Mouse (Mus musculus): ENCODE results near the gene Tex35.

Gene Tex35

DNA sequence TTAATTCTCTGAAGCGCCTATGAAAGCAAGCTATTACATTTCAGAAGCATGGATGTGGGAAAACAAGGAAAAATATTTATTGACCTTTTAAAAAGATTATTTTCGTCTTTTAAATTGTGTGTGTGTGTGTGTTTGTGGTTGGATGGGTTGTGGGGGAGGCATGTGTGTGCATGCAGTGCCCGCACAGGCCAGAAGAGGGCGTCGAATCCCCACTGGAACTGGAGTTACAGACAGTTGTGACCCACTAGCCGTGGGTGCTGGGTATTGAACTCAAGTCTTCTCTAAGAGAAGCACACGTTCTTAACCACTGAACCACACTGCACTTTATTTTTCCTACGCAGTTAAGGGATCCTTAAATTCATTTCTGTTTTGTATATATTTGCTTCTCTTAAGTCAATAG, 26.5 kb downstream of the Tex35 start:
- no peak for DNase-seq (ENCODE audit: low read depth in 2 of 2, low spot score in 2 of 2)

DNA sequence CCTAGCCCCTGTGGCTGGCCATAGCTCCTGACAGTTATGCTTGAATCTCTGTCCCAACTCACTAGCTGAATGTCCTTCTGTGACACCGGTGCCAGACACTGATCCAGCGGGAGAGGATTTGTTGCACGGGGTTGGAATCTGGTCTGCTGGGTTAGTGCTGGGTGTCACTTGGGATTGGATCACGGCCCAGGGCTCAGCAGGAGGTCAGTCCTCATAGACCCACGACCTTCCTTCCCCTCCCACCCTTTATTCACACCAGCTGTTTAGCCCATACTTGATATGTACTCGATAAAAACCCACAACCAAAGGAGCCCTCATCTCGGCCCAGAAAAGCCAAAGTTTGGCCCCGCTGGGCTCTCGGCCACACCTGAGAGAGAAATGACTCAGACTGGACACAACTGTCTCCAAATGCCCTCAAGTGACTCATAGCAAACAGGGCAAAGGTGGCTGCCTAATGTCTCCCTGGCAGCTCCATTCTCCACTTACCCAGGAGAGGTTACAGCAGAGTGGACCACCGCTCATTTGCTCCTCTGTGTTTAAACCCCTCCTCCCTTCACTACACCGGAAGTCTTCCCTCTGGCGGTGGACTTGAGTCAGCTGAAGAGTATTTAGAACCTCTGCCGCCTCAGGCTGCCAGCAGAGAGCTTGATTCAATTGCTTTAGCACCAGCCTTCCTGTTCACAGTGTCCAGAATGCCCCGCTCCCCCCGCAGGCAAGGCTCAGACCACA, 27.2 kb downstream of the Tex35 start:
- no peak for DNase-seq (ENCODE audit: low read depth in 2 of 2, low spot score in 2 of 2)

DNA sequence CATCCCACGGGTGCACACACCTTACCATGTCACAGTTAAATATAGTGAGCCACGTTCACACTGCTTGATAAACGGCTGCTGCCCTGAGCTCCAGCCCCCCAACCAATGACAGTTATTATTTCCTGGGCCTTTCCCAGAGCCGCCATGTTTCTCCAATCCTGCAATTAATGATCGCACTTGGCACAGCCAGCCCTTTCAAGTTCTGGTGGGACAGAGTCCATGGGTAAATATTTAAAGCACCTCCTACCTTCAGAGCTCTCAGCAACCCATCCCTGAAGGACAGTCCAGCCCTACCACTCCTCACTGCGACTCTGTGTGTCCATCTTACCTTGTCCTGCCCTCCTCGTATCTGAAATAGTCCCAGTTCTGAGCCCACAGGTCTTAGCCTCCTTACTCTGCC, 28.4 kb downstream of the Tex35 start:
- DNase-seq (ENCODE audit: low read depth in 2 of 2, low spot score in 2 of 2), result no peak

DNA sequence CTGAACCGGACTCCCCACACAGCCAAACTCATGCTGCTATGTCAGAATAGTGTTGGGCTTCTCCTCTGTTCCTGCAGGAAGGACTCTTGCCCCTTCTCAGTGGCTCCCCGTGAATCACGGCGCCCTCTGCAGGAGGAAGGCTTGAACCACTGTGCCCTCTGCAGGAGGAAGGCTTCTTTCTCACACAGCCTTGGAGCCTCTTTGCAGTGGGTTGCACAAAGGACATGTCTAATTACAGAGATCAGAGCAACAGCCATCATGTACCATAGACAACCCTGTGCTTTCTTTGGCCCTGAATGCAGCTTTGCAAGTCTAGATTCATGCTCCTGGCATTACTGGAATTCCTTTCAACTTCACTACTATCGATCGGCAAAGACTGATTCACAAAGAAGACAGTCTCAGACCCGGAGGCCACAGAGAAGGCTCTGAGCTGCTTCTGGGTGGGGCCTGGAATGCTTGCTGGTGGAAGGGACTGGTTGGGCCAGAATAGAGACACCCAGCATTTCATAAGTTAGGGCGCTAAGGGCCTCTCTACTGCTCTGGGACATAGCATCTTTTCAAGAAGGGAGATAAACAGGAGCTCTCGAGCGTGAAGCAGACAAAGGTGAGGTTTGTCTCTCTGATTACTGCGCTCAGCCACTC, 29.0 kb downstream of the Tex35 start:
- no peak for DNase-seq (ENCODE audit: low read depth in 2 of 2, low spot score in 2 of 2)

DNA sequence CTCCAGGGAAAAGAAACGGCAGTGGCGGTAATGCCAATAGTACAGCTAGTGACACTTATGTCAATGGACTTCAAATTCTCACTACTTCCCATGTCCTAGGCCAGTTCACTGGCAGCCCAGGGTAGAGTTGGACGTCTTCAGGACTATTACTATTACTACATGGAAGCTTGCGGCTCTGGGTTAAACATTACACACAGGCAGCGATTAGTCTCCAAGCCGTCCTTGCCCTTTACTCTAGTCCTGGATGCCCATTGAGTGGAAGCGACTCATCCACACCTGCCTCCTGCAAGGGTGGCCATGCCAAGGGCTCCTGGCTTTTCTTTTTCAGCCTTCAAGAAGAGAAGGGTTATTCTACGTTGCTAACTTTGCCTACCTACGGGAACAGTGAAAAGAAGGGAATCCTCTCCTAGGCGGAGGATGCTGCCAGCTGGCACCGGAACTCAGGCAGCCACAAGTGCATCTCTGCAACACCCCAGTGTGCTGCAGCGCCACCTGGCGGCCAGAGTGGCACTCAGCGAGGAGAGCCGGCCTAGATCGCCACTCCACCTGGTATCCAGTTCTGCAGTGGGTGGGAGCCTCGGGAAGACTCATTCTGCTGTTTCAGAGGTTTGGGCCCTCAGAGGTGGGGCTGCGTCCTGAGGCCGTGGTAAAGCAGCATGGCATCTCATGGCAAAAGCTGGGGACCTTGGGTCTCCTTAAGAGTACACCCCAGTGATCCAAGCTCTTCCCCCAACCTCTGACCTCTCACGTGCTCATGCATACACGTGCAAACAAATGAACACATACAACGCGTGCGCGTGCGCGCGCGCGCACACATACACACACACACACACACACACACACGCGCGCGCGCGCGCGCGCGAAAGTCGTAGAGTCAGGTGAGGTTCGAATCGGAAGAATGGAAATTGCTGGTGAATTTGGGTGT, 31.4 kb downstream of the Tex35 start:
- DNase-seq (ENCODE audit: low read depth in 2 of 2, low spot score in 2 of 2), result peak; percentile 85 to 86

DNA sequence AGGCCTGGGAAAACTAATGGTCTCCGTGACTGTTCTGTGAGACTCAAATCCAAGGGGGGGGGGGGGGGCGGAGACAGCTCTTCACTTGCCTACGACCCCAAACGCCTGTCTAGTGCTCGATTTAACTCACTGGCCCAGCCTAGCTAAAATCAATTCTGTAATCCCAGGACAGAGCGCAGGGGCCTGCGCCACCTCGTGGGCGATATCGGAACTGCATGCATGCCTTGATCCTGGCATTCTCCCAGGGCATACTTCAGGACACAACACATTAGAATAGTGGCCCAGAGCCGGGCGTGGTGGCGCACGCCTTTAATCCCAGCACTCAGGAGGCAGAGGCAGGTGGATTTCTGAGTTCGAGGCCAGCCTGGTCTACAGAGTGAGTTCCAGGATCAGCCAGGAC, 32.2 kb downstream of the Tex35 start:
- DNase-seq (ENCODE audit: low read depth in 2 of 2, low spot score in 2 of 2), result peak; percentile 71 to 83

DNA sequence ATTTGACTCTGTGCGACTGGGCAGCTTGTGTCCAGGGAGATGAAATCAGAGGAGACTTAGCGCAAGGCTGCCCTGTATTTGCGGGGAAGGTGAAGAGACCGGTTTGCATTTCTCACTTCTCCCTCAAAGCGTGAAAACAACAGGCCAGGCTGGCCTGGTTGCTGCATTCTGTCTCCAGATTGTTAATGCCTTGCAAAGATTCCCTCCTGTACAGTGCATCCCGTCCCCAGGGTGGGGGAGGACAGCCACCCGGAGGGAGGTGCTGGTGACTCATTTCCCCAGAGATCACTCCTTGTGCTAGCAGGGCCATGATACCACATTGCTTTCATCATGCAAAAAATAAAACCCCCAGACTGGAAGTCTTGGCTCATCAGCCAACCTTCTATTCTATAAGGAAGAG, 33.5 kb downstream of the Tex35 start:
- DNase-seq (ENCODE audit: low read depth in 2 of 2, low spot score in 2 of 2), result no peak

DNA sequence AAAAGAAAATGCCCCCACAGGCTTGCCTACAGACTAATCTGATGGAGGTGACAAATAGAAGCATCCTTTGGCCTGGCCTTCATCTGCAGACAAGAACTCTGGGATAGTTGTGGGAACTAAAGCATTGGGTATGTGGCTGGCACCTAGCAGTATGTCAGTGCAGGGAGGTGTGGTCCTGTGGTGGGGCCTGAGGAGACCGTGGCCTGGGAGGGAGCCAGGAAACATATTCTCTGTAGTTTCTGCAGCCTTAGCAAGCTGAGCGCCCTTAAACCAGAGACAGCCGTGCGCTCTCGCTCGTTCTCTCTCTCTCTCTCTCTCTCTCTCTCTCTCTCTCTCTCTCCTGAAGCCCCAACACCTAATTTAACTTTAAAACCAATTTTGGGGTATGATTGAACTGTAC, 34.1 kb downstream of the Tex35 start:
- DNase-seq (ENCODE audit: low read depth in 2 of 2, low spot score in 2 of 2), result no peak

DNA sequence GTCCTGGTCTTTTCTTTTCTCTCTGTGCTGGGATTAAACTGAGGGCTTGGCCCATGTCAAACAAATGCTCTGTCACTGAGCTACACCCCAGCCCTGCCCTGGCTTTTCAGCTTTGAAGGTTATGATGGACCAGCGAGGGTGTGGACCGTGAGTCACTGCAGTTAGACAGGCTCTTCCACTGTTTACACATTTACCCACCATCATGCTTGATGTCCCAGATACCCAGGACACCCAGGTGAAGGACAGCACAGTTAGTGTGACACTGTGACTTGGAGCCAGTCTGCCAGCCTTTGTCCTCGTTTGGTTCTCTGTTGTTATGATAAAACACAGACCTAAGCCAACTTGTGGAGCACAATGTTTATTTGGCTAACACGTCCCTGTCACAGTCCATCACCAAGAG, 34.9 kb downstream of the Tex35 start:
- no peak for DNase-seq (ENCODE audit: low read depth in 2 of 2, low spot score in 2 of 2)

DNA sequence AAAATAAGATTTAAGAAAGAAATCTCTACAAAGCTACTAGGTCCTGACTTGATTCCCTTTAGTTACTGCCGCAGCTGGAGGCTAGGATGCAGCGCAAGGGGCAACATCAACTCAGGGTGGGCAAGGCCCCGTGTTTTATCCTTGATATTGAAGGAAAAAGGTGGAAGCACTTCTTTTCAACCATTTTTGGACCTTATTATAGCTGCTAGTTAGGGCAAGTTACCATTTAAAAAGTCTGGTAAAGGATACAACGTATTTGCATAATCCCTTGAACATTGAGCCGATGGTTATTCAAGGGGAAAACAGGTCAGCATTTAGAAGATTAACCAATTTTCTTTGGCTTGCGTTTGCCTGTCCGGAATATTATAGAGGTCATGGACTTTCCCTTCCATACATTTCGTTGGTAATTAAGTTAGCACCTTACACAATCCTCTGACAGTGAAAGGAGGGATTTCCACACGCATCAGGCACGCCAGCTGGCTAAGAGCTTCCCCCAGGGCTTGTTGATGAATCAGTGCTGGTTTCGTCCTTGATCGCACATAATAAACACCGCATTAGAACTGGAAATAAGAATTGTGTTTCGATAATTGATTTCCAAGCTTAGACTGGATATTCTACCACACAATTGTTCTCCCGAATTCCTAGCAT, 39.2 kb downstream of the Tex35 start:
- no peak for DNase-seq (ENCODE audit: low read depth in 2 of 2, low spot score in 2 of 2)

DNA sequence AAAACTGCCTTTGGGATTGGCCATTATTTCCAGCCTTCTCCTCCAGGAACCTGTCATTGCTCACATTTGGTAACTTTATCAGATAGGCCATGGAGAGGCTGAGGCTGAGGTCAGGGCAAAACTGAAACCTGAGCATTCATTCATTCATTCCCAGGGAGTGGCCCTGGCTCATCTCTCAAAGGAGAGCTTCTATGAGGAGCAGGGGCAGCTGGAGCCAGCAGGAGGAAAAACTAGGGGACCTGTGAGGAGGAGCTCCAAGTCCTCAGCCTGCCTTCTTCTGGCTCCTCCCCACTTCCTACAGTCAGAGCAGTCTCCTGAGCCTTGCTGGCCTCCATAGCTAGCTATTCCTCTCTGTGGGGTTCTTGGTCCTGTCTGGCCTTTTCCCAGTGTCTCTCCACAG, 40.2 kb downstream of the Tex35 start:
- DNase-seq (ENCODE audit: low read depth in 2 of 2, low spot score in 2 of 2), result no peak

DNA sequence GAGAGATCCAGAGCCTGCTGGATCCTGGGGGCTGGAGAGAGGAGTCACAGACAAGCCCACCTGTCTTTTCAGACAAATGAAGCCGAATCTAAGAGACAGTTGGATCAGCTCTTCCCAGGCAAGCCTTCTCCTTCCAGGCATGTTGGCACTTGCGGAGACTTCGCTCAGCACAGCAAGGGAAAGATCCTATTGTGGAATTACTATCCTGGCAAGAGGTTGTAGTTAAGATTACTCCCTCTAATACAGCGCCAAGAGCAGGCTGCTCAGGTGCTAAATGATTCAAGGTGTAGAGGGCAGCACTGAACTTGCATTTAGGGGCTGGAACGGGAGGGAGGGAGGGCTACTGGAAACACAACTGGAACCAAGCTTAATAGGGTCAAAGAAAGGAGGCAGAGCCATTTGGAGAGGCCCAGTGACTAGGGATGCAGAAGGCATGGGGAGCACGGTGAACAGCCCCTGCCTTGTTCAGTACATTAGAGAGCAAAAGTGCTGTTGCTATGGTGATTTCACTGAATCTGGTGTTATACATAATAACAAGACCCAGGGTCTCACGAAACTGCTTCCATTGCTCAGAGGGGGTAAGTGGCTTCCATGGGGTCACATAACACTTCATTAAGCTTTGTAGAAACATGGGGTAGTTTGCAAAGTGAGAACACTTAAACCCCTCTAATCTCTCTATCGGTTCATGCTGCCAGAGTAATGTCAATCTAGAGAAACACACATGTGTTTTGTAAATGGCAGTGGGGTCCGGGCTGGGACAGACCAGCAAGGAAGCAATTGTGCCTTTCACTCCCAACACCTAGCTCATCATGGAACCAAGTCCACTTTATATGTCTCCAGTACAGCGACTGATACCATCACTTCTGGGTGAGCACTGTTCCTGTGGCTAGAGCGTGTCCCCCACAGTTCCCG, 42.4 kb downstream of the Tex35 start:
- DNase-seq (ENCODE audit: low read depth in 2 of 2, low spot score in 2 of 2), result no peak

DNA sequence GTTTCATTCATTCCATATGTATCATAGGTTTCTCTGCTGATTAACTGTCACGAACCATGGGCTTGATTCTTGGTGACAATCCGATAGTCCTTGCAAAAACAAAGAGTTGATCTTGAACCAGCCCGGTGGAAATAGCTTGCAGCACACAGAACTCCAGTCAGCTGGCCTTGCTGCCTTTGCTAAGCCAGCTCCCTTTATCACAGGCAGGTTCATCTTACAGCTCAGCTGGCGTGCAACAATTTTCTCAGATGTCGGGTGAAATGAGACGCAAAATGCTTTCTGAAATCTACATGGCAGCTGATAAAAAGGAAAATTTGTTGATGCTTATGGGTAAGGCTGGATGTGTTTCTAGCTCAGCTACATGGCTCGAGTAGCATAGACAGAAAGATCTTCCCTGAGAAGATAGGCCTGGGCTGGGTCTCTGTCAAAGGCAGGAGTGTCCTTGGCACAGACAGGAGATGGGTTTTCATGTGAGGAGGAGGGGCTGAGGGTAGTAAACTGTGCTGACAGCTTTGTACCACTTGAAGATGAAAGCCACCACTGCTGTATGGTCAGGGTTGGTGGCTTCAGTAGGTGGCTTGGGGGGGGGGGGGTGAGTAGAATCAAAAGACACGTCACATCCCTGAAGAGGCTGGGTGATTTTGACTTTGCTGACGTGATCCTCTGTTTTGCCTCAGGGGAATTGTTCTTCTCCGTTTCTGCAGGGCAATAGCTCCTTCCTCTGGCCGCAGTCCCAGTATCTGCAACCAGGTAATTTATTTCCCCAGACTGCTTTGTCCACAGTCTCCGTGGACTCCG, 45.0 kb downstream of the Tex35 start:
- no peak for DNase-seq (ENCODE audit: low read depth in 2 of 2, low spot score in 2 of 2)

DNA sequence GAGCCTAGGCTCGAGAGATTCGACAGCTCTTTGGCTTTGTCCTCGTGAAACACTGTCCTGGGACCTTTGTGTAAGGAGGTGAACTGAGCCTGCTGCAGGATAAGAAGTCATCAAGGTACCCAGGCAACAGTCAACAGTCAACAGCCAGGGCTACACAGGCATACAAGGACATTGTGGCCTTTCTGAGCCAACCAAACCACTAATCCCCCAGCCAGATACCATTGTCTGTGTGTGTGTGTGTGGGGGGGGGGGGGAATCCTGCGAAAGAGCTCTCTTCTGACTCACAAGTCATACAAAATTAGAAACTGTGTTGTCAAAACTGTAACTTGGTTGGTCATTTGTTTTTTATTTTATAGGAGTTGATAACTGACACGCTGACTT, 46.0 kb downstream of the Tex35 start:
- no peak for DNase-seq (ENCODE audit: low read depth in 2 of 2, low spot score in 2 of 2)

DNA sequence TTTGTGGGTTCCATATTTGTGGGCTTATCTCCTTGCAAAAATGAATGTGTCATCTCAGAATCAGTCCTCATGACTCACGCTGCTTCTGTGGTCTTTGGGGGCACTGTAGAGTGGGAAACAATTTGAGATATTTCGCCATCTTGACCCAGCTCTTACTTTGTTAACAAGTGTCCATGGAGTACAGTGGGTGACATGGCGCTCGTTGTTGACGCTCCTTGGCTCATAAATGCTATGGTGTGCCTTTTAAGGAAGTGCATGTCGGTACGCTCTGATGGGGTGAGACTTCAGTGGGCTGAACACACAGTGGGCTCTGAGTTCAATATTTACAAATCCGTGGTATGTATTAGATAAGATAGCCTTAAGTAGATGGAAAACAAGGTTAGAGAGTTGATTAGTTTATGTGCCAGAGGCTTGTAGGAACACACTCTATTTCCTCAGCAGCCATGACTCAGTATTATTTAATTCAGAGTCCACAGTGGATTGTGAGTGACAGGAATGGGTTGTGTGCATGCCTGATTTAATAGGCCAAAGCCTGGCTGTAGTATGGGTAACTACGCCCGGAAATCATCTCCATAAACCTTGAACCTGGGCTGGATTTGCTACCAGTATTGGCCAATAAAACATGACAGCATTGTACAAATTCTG, 46.6 kb downstream of the Tex35 start:
- no peak for DNase-seq (ENCODE audit: low read depth in 2 of 2, low spot score in 2 of 2)

DNA sequence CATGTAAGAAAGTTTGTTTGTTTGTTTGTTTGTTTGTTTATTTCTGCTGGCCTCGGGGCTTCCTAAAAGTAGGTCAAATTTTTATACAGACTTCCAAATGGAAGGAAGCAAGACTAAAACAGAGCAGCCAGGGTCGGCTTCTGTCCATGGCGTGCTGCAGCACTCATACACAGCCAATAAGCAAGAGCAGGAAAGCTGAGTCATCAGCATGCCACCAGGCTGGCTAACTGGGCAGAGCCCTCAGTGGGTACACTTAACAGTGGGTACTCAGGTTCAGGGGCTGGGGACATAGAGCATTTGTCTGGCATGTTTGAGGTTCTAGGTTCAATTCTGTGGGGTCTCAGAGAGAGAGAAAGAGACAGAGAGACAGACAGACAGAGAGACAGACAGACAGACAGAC, 47.3 kb downstream of the Tex35 start:
- no peak for DNase-seq (ENCODE audit: low read depth in 2 of 2, low spot score in 2 of 2)

DNA sequence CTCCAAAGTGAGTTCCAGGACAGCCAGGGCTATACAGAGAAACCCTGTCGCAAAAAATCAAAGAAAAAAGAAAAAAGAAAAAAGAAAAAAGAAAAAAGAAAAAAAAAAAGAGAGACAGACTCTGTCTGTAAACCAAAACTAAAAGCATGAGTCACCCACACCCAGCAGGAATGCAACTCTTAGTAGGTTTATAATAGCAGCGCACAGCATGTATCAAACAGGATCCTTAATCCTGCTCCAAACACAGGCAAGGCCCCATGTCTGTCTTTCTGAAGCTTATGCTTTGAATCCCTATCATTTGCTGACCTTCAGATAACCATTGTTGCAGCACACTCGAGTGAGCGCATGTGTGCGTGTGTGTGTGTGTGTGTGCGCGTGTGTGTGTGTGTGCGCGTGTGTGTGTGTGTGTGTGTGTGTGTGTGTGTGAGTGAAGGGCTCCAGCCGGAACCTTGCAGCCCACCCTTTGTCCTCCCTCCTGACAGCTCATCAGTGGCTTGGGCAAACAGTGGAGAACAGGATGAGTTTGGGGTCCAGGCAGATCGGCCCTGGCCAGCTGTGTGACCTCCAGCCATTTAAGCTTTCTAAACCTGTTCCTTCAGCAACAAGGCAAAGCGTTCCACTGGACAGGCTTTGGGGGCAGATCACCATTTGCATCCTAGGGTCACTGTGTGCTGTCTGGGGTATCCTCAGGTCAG, 47.9 kb downstream of the Tex35 start:
- DNase-seq (ENCODE audit: low read depth in 2 of 2, low spot score in 2 of 2), result no peak

DNA sequence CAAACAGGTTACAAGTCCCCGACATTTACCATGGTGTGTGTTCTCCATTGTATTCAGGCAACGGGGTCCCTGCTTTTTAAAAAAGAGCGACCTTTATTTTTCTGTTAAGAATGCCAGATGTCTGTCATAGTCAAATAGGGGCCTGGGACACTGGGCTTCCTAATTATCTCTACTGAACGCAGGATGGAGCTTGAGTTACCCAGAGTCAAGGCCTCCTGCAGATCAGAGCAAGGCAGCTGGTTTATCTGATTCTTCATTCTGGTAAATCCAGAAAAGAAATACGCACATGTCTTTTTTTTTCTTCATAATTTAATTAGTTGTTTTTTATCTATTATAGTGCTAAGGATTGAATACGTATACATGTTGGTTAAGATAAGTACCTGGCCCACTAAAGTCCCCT, 52.6 kb downstream of the Tex35 start:
- no peak for DNase-seq (ENCODE audit: low read depth in 2 of 2, low spot score in 2 of 2)
